In genomic region chr2:163838043-163838442, GRCm38 (mm10) we compare ENCODE assay signal across 9 mouse cellular contexts. TPM values are rescaled to one million over a fixed set of nuclear protein-coding genes. Genes with fewer than 3 reads are reported as not detected.
A peak's percentile ranks its signal among the peaks of the same experiment; 100 is the strongest.
DNase-seq lines count a peak whose midpoint lies in the region; ATAC-seq and TF ChIP-seq lines count a peak whose summit lies in the region.
"Had no signal": no experiment of that assay in that cellular context is flagged by ENCODE, and none has a peak within 500 bp of the region (broad histone marks: within the 10 kb centered on the region; RNA-seq: fewer than 3 reads in every experiment).

No protein-coding gene starts in this region.

- DNase-seq in adrenal gland, postnatal 14 days = peak; percentile 90
- DNase-seq in embryo, embryonic 9.5 days (ENCODE audit: extremely low spot score) = peak; percentile 72
- DNase-seq in layer of hippocampus, adult 9-10 months (ENCODE audit: low spot score) = peak; percentile 65
- peak; percentile 88 for DNase-seq in lung, postnatal 10 days
- peak; percentile 93 for DNase-seq in retina, embryonic 14.5 days (ENCODE audit: low spot score)
- DNase-seq in thymus, postnatal 36 days = peak; percentile 69 to 75

- WGBS in heart, embryonic 16.5 days = 26% methylated on average over 9 of the region's 9 CpGs

- H3K9me3 ChIP-seq in E14TG2a.4 (ENCODE audit: low read length) = peaks cover 16% of the 10 kb centered on the region
- H3K9me3 ChIP-seq in heart, embryonic 16.5 days (replicated peaks; ENCODE audit: control insufficient read depth, low read length) = no peaks in the 10 kb centered on the region
- H3K9me3 ChIP-seq: limb, embryonic 13.5 days had no signal

- H3K4me1 ChIP-seq in E14TG2a.4 (replicated peaks; ENCODE audit: low read depth, low read length) = no peaks in the 10 kb centered on the region
- peaks cover 7% of the 10 kb centered on the region for H3K4me1 ChIP-seq in heart, embryonic 16.5 days (ENCODE audit: control insufficient read depth, insufficient read depth, low read length)
- H3K4me1 ChIP-seq: limb, embryonic 13.5 days had no signal

- TF ChIP-seq CTCF in E14TG2a.4 (conservative IDR thresholded peaks at IDR 0.05; ENCODE audit: low read length) = peak; percentile 78

- H3K27ac ChIP-seq in heart, embryonic 16.5 days (ENCODE audit: low read length) = no peak overlapping the region
- H3K27ac ChIP-seq: limb, embryonic 13.5 days had no signal

- H3K4me3 ChIP-seq in E14TG2a.4 (replicated peaks; ENCODE audit: low read length) = no peak overlapping the region
- no peak overlapping the region for H3K4me3 ChIP-seq in heart, embryonic 16.5 days (ENCODE audit: low read length)
- H3K4me3 ChIP-seq: limb, embryonic 13.5 days had no signal

- no peaks in the 10 kb centered on the region for H3K36me3 ChIP-seq in E14TG2a.4 (ENCODE audit: insufficient read depth, low read length)
- no peaks in the 10 kb centered on the region for H3K36me3 ChIP-seq in heart, embryonic 16.5 days (ENCODE audit: control insufficient read depth, insufficient read depth)
- H3K36me3 ChIP-seq: limb, embryonic 13.5 days had no signal

- ATAC-seq in heart, embryonic 16.5 days (replicated peaks; ENCODE audit: extremely low read depth, insufficient read depth, low FRiP score) = 0 out of 2 replicates have a peak, but pooled peaks have one; percentile 41

- H3K27me3 ChIP-seq in E14TG2a.4 (ENCODE audit: insufficient read depth, low read length) = peaks cover 8% of the 10 kb centered on the region
- H3K27me3 ChIP-seq in heart, embryonic 16.5 days (ENCODE audit: control insufficient read depth, insufficient read depth, low read length) = peaks cover 34% of the 10 kb centered on the region
- H3K27me3 ChIP-seq: limb, embryonic 13.5 days had no signal

- no peak overlapping the region for H3K9ac ChIP-seq in heart, embryonic 16.5 days (ENCODE audit: low read length)
- H3K9ac ChIP-seq: limb, embryonic 13.5 days had no signal

- H3K4me2 ChIP-seq in heart, embryonic 16.5 days (ENCODE audit: low read depth, low read length) = no peak overlapping the region
- H3K4me2 ChIP-seq: limb, embryonic 13.5 days had no signal

RNA-seq across cellular contexts. Expression of gene Kcnk15, which starts 15.4 kb away (rescaled TPM):
- total RNA-seq in adrenal gland, postnatal 14 days (2021) = not detected in 2 replicates
- not detected in 2 replicates for polyA plus RNA-seq in heart, embryonic 16.5 days (2015; fragmentation: Nextera tagmentation; extraction: Ambion mirVana)
- polyA plus RNA-seq: limb, embryonic 13.5 days had no signal

RNA-seq across cellular contexts. Expression of gene Ccn5, which starts 17.4 kb away (rescaled TPM):
- 0.26 TPM in 1 of 2 replicates, not detected in the other for total RNA-seq in adrenal gland, postnatal 14 days (2021)
- 1.3 and 1.7 TPM in 2 replicates for polyA plus RNA-seq in heart, embryonic 16.5 days (2015; fragmentation: Nextera tagmentation; extraction: Ambion mirVana)
